Mouse (Mus musculus) cerebral cortex, adult 2 months (tissue): ENCODE measurements around the gene Gm49320.

Source experiments
- WGBS: fragments of 180-500 bp; shearing (Covaris S2); methylation state at CpG from one replicate; pipeline ENCODE4 v1.1.7; 2018; 5-methylcytosine and 5-hydroxymethylcytosine counted together

Gm49320 gene

GRCm38 (mm10) chr8:4238434-4239192, at the start of gene Gm49320, which contains the start of gene Map2k7:
Gene Gm49320, plus strand, starts transcription at chr8:4238865.
Gene Map2k7, plus strand, starts transcription at chr8:4238740.
- WGBS: under 1% methylated on average over 62 of the region's 71 CpGs

GRCm38 (mm10) chr8:4189031-4189722, 49.5 kb upstream of the Gm49320 start:
- WGBS: 29% methylated on average over 3 of the region's 3 CpGs

DNA sequence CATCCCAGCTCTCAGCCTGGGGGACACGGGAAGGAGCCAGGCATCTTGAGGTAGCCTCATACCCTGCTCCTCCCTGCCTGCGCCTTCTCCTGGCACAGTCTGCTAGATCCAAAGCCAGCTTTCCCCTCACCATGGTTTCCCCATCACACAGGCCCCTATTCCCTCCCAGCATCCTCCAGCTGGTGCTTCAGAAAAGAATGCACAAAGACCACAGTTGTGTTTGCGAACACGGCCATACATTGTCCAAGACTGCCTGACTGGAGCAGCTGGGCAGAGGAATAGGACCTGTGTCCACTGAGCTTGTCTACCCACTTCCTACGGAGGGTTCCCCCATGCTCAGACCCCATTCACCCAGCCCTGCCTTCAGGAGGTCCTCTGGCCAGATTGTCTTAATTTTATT, 46.4 kb upstream of the Gm49320 start:
- WGBS: 57% methylated on average over 5 of the region's 5 CpGs

DNA sequence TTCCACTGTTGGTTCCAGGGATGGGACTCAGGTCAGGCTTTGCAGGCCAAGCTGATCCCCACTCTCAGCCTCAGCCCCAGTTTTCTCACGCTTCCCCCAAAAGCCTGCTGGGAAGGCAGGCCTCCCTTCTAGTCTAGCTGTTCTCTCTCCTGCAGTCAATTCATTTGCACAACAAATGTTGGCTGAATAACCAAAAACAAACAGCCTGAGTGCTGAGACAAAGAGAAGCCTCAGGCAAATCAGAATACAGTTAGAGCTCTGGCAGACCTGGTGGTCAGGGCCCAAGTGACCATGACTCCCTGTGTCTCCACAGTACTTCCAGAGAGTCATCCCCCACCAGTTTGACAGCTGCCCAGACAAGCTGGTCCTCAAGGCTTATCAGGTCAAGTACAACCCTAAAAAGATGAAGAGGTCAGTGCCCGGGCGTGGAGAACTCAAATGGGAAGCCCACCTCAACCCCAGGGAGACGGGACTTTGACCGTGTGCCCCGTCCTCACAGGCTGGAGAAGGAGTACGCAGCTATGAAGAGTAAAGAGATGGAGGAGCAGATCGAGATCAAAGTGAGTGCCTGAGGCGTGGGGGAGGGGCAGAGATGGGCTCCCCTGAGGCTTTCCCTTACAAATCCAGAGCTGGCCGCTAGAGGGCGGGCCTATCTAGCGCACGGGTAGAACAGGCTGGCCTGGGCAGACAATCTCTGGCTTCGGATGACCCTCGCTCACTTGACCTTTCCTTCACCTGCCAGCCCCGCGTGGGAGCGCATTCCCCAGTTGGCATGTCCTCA, 45.7 kb upstream of the Gm49320 start:
- 12% methylated on average over 18 of the region's 18 CpGs for WGBS

DNA sequence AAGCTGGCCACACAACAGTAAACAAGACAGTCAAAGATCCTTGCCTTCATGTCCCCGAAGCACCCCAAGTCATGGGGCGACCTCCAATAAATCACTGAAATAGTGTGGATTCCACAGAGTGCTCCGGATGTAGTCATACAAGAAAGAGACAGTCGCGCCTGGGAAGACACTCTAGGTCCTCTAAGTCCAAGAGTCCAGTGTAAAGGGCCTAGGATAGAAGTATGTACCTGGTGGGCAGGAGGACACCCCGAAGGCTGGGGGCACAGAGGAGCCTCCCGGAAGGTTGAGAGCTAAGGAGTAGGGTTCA, 45.1 kb upstream of the Gm49320 start:
- 48% methylated on average over 7 of the region's 7 CpGs for WGBS

DNA sequence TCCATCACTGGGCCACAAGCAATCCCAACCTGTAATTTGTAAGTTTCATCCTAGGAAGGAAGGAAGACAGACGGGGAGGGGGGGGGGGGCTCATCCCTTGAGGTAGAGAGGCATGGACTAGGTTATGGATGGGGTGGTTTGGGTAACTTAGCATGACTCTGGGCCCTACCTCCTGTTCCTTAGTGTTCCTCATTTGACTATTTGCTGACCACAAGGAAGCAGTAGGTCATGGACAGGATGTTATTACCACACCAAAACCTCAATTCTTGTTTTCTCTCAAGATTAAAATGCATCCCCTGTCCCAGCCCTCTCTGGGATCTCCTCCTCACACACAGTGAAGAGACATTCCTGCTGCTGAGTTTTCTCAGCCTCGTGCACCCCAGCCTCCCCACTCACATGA, 37.3 kb upstream of the Gm49320 start:
- WGBS: 72% methylated on average over 2 of the region's 2 CpGs

DNA sequence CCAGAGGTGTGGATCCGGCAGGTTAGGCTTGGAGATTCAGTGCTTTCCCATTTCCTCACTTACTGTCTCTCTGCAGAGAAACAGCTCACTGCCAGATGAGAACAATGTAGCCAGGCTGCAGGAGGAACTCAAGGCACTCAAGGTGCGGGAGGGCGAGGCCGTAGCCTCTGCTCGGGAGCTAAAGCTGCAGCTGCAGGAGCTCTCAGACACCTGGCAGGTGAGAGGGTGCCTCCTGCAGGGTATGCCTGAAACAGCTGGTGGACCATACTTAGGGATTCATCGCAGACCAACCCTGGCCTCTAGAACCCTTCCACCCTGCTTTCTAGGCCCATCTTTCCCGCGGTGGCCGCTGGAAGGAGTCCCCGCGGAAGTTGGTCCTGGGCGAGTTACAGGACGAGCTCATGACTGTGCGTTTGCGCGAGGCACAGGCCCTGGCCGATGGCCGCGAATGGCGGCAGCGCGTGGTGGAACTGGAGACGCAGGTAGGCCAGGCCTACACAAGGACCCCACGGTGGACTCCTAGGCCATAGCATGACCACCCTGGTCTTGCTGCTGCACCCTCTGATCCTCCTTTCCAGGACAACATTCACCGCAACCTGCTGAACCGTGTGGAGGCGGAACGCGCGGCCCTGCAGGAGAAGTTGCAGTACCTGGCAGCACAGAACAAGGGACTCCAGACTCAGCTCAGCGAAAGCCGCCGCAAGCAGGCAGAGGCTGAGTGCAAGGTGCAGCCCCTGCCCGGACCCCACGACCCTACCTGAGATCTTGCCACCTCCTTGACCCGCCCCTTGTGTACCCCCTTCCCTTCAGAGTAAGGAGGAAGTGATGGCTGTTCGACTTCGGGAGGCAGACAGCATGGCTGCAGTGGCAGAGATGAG, 33.2 kb upstream of the Gm49320 start:
- WGBS: 59% methylated on average over 38 of the region's 38 CpGs

- 42% methylated on average over 44 of the region's 44 CpGs for WGBS
These were observed 32.3 kb upstream of the Gm49320 start for GRCm38 (mm10) chr8:4206182-4207015.

DNA sequence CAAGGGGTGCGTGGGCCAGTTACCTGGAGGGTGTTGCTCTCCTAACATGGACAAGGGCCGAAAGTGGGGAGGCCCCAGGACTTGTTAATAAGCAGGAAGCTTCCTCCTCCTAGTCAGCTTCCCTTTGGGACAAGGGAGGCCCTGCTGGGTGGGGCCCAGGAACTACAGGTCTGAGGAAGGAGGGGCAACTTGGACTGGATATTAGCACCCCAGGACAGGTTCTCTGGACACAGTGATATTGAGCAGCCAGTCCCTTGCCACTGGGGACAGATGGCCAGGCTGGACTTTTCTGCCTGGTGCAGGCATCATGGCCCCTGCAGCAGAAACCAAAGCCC, 31.7 kb upstream of the Gm49320 start:
- WGBS: 68% methylated on average over 2 of the region's 2 CpGs

- 45% methylated on average over 6 of the region's 6 CpGs for WGBS
These were observed 27.6 kb upstream of the Gm49320 start for GRCm38 (mm10) chr8:4211097-4211496.

DNA sequence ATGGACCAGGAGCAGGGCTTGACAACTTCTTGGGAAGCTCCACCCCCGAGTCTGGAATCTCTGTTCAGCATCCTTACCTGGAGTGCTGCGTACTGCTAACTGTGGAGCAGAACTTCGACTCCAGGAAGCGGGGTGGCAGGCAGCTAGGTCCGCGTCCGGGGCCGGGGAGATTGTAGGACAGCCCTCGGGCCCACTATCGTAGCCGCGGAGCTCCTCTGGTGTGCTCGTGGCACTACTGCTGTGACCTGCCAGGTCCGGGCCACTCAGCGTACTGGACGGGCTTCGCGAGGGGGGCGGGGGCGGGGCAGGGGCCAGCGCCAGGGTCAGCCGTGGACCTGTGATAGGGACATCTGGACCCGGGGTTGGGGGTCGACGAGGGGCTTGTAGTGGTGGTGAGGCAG, 25.9 kb upstream of the Gm49320 start:
- 1% methylated on average over 25 of the region's 25 CpGs for WGBS

GRCm38 (mm10) chr8:4213210-4214005, 25.3 kb upstream of the Gm49320 start:
- 13% methylated on average over 18 of the region's 18 CpGs for WGBS

- 30% methylated on average over 33 of the region's 33 CpGs for WGBS
These were observed 24.4 kb upstream of the Gm49320 start for GRCm38 (mm10) chr8:4214006-4214980.

- WGBS: 8% methylated on average over 18 of the region's 18 CpGs
These were observed 22.4 kb upstream of the Gm49320 start for GRCm38 (mm10) chr8:4216296-4216695.

DNA sequence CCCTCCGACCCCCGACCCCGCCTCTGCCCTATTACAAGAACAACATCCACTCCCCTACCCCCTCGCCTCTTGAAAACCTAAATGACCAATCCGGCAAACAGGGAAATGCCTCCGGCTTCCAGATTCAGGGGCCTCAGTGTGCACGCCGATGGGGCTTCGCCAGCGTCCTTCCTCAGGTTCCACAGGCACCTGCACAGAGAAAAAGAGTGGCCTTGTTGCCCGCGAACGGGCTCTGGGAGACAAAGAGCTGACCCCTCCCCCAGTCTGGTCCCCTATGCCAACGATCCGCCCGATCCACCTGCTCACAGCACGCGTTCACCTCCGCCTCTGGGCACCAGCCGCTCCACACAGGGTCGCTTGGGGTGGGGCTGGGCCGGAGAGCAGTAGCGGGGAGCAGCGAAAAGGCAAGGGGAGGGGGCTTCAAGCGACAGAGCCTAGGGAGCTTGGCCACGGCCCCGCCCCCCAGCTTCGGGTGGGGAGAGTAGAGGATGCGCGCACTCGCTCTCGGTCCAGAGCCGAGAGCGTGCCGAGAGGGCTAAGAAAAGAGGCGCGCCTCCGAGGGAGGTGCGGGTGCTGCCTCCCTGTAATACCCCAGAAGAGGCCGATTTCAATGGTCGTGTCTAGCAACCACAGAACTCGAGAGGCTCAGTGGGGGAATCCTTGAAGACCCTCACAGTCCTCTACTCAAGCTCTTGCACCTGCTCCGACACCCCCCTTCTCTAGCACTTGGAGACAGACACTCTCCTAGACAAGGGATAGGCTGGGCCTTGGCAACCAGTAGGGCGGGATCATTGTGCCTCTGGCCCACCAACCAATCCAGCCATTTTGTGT, 21.7 kb upstream of the Gm49320 start, which contains the start of gene Prr36:
Gene Prr36 (minus strand): TSS at position 669 of the 831 bp plus-strand sequence.
- 2% methylated on average over 44 of the region's 44 CpGs for whole genome bisulfite sequencing

DNA sequence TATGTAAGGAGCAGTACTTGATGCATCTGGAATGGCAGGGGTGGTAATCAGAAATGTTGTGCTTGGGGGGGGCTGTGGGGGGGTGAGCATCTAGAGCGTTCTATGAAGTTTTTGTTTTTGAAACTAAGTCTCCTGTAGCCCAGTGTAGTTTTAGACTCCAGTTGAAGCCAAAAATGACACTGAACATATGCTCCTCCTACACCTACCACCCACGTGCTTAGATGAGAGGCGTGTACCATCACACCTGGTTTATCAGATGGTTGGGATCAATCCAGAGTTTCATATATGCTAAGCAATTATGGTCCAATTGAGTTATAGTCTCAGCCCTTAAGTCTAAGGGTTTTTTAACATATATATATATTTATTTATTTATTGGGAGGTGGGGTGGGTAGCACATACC, 19.0 kb upstream of the Gm49320 start:
- WGBS: 64% methylated on average over 3 of the region's 3 CpGs

- 43% methylated on average over 4 of the region's 4 CpGs for WGBS
These were observed 12.3 kb upstream of the Gm49320 start for GRCm38 (mm10) chr8:4226323-4226722.
